Mouse (Mus musculus) kidney, embryonic 16.5 days (tissue): ENCODE data around the gene Ddias. TPM values are rescaled to one million over a fixed set of nuclear protein-coding genes. Genes with fewer than 3 reads are reported as not detected.

ENCODE experiments used
- ATAC-seq: fragments of 200-750 bp; cut with Nextera tagmentation; 2 replicates; pipeline ENCODE4 v1.8.0; 2017; ENCODE audit warnings: moderate TSS enrichment; ENCODE audit not compliant: low FRiP score, low TSS enrichment
- H3K27ac ChIP-seq: fragments of 300-500 bp; sonication (generic); 2 replicates; pipeline ENCODE4 v1.5.1; 2014; ENCODE audit warnings: low read length
- H3K27me3 ChIP-seq: fragments of 300-500 bp; sonication (generic); 2 replicates; pipeline ENCODE4 v1.6.1; 2014; ENCODE audit warnings: low read length, control low read depth, mixed read lengths; ENCODE audit not compliant: insufficient read depth
- H3K36me3 ChIP-seq: fragments of 300-500 bp; sonication (generic); 2 replicates; pipeline ENCODE4 v1.6.1; 2014; ENCODE audit warnings: low read length, control low read depth, mixed read lengths; ENCODE audit not compliant: insufficient read depth
- H3K4me1 ChIP-seq: fragments of 300-500 bp; sonication (generic); 2 replicates; pipeline ENCODE4 v1.6.1; 2014; ENCODE audit warnings: low read length, control low read depth, mixed read lengths; ENCODE audit not compliant: insufficient read depth
- H3K4me2 ChIP-seq: fragments of 300-500 bp; sonication (generic); replicated peaks from 2 replicates; pipeline ENCODE4 v1.6.1; 2014; ENCODE audit warnings: low read depth, low read length
- H3K4me3 ChIP-seq: fragments of 300-500 bp; sonication (generic); 2 replicates; pipeline ENCODE4 v1.5.1; 2014; ENCODE audit warnings: mild to moderate bottlenecking, low read length
- H3K9ac ChIP-seq: fragments of 300-500 bp; sonication (generic); replicated peaks from 2 replicates; pipeline ENCODE4 v1.6.1; 2014; ENCODE audit warnings: low read length
- H3K9me3 ChIP-seq: fragments of 300-500 bp; sonication (generic); 2 replicates; pipeline ENCODE4 v1.6.1; 2016; ENCODE audit warnings: low read length, control low read depth
- WGBS: fragments of 180-500 bp; shearing (Covaris S2); extraction: QIAGEN DNeasy Blood & Tissue Kit; methylation state at CpG from one replicate; pipeline ENCODE4 v1.1.7; 2014; 5-methylcytosine and 5-hydroxymethylcytosine counted together
- polyA plus RNA-seq: library from polyadenylated mRNA; unstranded; fragments of >200 nt; fragmentation: Nextera tagmentation; extraction: Ambion mirVana; gene quantifications from 2 replicates; pipeline ENCODE4 v1.2.1, GENCODE M21; 2015

Ddias gene
- polyA plus RNA-seq, 1 experiment from 2014 or later = 12.0 TPM

GRCm38 (mm10) chr7:92890211-92890610, 16.2 kb upstream of the Ddias start:
- Histone ChIP-seq H3K9ac (no peak overlapping the region), H3K4me2 (no peak overlapping the region), H3K4me1 (no peaks in the 10 kb centered on the region), H3K27me3 (no peaks in the 10 kb centered on the region), H3K4me3 (no peak overlapping the region), H3K36me3 (0 out of 2 replicates have a peak, but pooled peaks cover 4% of the 10 kb centered on the region), H3K27ac (no peak overlapping the region), H3K9me3 (peaks cover 5% of the 10 kb centered on the region)
- 41% methylated on average over 1 of the region's 1 CpGs for WGBS
- no peak for ATAC-seq

DNA sequence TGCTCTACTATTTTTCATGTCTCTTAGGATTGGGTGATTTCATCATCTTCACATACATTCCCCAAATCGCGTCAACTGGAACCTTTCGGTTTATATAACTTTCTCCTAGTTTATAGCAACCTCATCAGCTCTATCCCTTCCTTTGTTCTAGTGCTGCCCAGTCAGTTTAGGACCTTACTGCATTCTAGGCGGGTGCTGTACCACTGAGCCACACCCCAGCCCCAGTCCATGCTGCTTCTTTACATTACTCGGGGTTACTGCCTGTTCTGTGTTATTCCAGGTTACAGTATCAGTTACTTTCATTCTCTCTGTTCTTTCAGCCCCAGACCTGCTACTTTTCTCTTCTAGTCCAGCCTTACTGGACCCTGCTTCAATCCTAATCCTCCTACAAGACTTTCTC, 13.2 kb upstream of the Ddias start:
- ATAC-seq = no peak
- WGBS = 90% methylated on average over 5 of the region's 5 CpGs
- no peaks in the 10 kb centered on the region for H3K27me3 ChIP-seq
- no peak overlapping the region for H3K27ac ChIP-seq
- H3K9me3 ChIP-seq = peaks cover 1% of the 10 kb centered on the region
- H3K4me1 ChIP-seq = no peaks in the 10 kb centered on the region
- H3K4me3 ChIP-seq = no peak overlapping the region
- H3K36me3 ChIP-seq = 0 out of 2 replicates have a peak, but pooled peaks cover 1% of the 10 kb centered on the region
- H3K4me2 ChIP-seq = no peak overlapping the region
- H3K9ac ChIP-seq = no peak overlapping the region

- Histone ChIP-seq H3K4me3 (no peak overlapping the region), H3K36me3 (no peaks in the 10 kb centered on the region), H3K9me3 (no peaks in the 10 kb centered on the region), H3K4me2 (no peak overlapping the region), H3K4me1 (no peaks in the 10 kb centered on the region), H3K9ac (no peak overlapping the region), H3K27me3 (no peaks in the 10 kb centered on the region), H3K27ac (no peak overlapping the region)
- WGBS = 64% methylated on average over 7 of the region's 7 CpGs
- no peak for ATAC-seq
These were observed 12.8 kb upstream of the Ddias start for GRCm38 (mm10) chr7:92886801-92887200.

- Histone ChIP-seq H3K27ac (no peak overlapping the region), H3K9me3 (no peaks in the 10 kb centered on the region), H3K36me3 (no peaks in the 10 kb centered on the region), H3K4me2 (no peak overlapping the region), H3K9ac (no peak overlapping the region), H3K27me3 (no peaks in the 10 kb centered on the region), H3K4me1 (no peaks in the 10 kb centered on the region), H3K4me3 (no peak overlapping the region)
- no peak for ATAC-seq
- 75% methylated on average over 6 of the region's 6 CpGs for WGBS
These were observed 11.1 kb upstream of the Ddias start for GRCm38 (mm10) chr7:92884998-92885660.

DNA sequence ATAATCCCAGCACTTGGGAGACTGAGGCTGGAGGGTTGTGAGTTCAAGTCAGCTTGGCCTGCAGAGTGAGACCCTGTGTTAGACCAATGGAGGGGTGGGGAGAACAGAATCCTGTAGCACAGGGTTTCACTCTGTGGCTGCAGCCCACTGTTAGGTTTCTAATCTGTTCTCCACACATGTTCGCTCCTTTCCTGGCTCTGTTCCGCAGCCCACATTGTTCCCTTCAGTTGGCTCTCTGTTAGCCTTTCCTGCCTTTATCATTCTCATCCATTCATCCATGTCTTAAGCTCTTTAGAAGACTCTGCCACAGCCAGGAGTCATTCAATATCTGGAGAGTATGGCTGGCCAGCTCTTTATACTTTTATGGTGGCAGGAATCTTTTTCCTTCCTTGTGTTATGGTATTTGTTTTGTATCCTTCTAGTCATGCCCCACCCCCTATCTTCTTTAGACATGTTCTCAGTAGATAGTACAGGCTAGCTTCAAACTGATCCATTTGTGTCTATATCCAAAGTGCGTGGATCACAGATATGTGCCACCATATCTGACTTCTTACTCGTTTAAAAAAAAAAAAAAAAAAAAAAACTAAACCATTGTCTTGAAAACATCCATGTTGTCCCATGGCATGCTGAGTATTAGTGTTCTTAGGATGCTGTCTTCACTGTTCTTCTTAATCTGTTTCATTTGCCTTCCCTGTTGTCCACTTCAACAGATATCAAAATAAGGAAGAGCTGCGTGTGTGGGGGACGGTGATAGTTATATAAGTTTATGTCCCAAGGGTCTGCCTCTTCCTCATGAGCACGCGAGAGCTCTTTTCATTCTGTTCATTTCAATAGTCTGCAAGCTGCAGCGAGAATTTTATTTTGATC, 10.0 kb upstream of the Ddias start:
- no peak overlapping the region for H3K27ac ChIP-seq
- H3K27me3 ChIP-seq = no peaks in the 10 kb centered on the region
- H3K4me1 ChIP-seq = no peaks in the 10 kb centered on the region
- H3K4me2 ChIP-seq = no peak overlapping the region
- H3K36me3 ChIP-seq = no peaks in the 10 kb centered on the region
- WGBS = 91% methylated on average over 9 of the region's 9 CpGs
- no peak for ATAC-seq
- H3K9me3 ChIP-seq = no peaks in the 10 kb centered on the region
- H3K9ac ChIP-seq = no peak overlapping the region
- no peak overlapping the region for H3K4me3 ChIP-seq

DNA sequence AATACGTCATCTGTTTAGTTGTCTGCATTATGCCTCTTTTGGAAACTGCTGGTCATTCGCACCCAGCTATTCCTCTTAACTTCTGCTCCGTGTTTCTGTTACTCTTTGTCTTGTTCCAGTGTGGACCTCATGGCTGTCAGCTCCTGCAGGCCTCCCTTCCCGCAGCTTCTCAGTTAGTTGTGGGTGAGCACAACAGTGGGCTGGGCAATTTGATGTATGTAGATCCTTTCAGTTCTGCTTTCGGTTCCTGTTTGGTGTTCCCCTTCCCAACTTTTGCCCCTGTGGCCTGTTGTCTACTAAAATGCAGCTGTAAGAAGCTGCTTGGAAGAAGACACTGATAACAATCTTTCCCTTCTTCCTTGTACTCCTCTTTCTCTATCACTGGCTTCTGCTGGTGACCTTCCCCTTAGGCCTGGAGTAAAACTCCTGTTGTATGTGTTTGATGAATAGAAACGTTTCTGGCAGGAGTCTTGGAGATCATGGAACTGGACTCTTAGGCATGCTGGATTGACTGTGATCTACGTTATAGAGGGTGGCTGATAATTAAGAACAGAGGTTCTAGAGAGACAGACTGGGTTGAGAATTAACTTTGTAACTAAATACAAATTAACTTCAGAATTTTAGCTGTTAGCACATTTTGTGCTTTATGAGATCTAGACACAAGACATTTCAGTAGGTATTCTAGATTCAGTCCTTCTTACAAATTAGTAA, 4.7 kb upstream of the Ddias start:
- H3K9ac ChIP-seq = no peak overlapping the region
- H3K4me2 ChIP-seq = no peak overlapping the region
- 77% methylated on average over 7 of the region's 7 CpGs for WGBS

DNA sequence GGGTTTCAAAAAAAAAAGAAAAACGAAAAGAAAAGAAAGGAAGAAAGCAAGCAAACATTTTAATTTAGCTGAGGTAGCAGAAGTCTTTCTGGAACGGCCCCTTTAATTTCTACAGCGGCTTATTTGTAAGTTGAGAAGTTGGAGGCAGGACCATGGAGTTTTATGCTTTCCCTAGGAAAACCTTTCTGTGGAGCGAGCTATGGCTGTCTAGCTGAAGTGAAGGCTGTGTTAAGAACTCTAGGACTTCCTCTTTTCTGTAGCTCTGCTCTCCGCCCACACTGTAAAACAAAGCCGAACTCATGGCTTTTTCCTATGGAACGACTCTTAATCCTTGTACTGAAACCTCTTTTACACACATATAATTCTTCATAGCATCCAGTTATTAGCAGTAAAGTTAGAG, 2.5 kb upstream of the Ddias start:
- Histone ChIP-seq H3K4me1 (peaks cover 10% of the 10 kb centered on the region), H3K27ac (peak overlapping the region; percentile 91), H3K4me3 (peak overlapping the region; percentile 75), H3K9ac (peak overlapping the region; percentile 63), H3K4me2 (peak overlapping the region; percentile 58), H3K9me3 (no peaks in the 10 kb centered on the region), H3K36me3 (no peaks in the 10 kb centered on the region), H3K27me3 (no peaks in the 10 kb centered on the region)
- WGBS = 7% methylated on average over 7 of the region's 7 CpGs
- no peak for ATAC-seq

More for the DNA sequence above, 4.7 kb upstream of the Ddias start:
- Histone ChIP-seq H3K27me3 (no peaks in the 10 kb centered on the region), H3K27ac (no peak overlapping the region), H3K4me3 (no peak overlapping the region), H3K36me3 (no peaks in the 10 kb centered on the region), H3K9me3 (no peaks in the 10 kb centered on the region), H3K4me1 (peaks cover 7% of the 10 kb centered on the region)
- no peak for ATAC-seq

DNA sequence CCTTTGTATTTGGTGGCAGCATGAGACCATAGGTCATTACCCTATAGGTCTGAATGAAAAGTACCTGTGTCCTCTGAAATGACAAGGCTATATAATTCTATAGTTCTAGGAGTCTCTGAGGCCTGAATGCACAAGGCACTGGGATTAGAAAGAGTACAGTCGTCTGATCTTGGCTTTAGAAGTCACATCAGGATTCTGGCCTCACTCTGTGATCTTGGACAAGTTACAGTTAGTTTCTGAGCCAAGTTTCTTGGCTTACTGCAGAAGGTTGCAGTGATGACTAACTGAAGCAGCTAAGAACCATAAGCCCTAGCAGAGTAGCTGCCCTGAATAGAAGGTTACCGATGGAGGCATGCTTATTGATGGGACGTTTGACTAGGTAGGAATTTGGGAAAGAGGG, 2.0 kb upstream of the Ddias start:
- Histone ChIP-seq H3K4me1 (peaks cover 10% of the 10 kb centered on the region), H3K9me3 (no peaks in the 10 kb centered on the region), H3K27me3 (no peaks in the 10 kb centered on the region), H3K9ac (peak overlapping the region; percentile 13; the same call in 1 of the 2 replicates), H3K27ac (peak overlapping the region; percentile 41), H3K36me3 (no peaks in the 10 kb centered on the region), H3K4me3 (peak overlapping the region; percentile 75), H3K4me2 (peak overlapping the region; percentile 58)
- ATAC-seq = no peak
- WGBS = 23% methylated on average over 3 of the region's 3 CpGs

DNA sequence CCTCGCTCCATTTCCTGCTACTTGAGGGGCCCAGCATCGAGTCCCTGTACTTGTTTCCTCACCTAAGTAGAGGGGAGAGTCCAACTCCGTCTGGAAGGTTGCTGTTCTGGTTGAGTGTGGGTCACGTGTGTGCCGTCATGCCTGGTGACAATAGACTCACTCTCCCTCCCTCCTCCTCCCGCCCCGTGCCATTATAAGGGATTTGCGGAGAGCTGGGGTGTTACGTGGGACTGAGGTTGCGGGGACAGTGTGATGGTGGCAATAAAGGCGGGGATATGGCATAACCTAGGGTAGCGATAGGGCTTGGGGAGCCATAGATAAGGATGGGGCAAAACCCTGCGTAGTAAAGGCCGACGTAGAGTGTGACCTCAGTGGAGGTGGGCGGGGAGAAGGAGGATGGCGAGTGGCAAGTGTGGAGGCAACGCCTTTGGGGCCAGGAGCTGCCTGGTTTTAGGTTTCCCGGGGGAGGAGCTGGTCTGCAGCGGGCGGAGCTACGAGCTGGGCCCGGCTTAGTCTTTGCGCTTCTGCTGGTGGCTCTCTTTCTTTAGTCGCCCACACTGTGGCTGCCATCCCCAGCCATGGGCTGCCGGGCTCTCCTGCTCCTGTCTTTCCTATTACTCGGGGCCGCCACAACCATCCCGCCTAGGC, 838 bp upstream of the Ddias start:
- 0% methylated on average over 29 of the region's 29 CpGs for WGBS
- Histone ChIP-seq H3K36me3 (no peaks in the 10 kb centered on the region), H3K4me1 (peaks cover 10% of the 10 kb centered on the region)

More for the DNA sequence above, 838 bp upstream of the Ddias start:
- H3K4me2 ChIP-seq = peak overlapping the region; percentile 58
- H3K4me3 ChIP-seq = peak overlapping the region; percentile 75
- H3K9ac ChIP-seq = peak overlapping the region; percentile 85
- H3K27ac ChIP-seq = peak overlapping the region; percentile 99
- H3K27me3 ChIP-seq = no peaks in the 10 kb centered on the region
- ATAC-seq = peak; percentile 92
- H3K9me3 ChIP-seq = no peaks in the 10 kb centered on the region
